Mouse (Mus musculus) stomach, embryonic 16.5 days (tissue): ENCODE measurements around the gene Lrrc4c. TPM values are rescaled to one million over a fixed set of nuclear protein-coding genes. Genes with fewer than 3 reads are reported as not detected.

Experiments used
- ATAC-seq: fragments of 200-750 bp; cut with Nextera tagmentation; 2 replicates; pipeline ENCODE4 v1.8.0; 2017; ENCODE audit warnings: moderate number of reproducible peaks, moderate TSS enrichment; ENCODE audit not compliant: insufficient read depth, low FRiP score
- H3K27ac ChIP-seq: fragments of 300-500 bp; sonication (generic); 2 replicates; pipeline ENCODE4 v1.5.1; 2014; ENCODE audit warnings: low read length
- H3K27me3 ChIP-seq: fragments of 300-500 bp; sonication (generic); 2 replicates; pipeline ENCODE4 v1.6.1; 2014; ENCODE audit warnings: low read length, control low read depth, mixed read lengths; ENCODE audit not compliant: control insufficient read depth, insufficient read depth
- H3K36me3 ChIP-seq: fragments of 300-500 bp; sonication (generic); 2 replicates; pipeline ENCODE4 v1.6.1; 2014; ENCODE audit warnings: low read length; ENCODE audit not compliant: control insufficient read depth, insufficient read depth
- H3K4me1 ChIP-seq: fragments of 300-500 bp; sonication (generic); 2 replicates; pipeline ENCODE4 v1.6.1; 2014; ENCODE audit warnings: low read length, control low read depth, mixed read lengths; ENCODE audit not compliant: control insufficient read depth, insufficient read depth
- H3K4me2 ChIP-seq: fragments of 300-500 bp; sonication (generic); 2 replicates; pipeline ENCODE4 v1.6.1; 2014; ENCODE audit warnings: low read depth, low read length, mixed read lengths
- H3K4me3 ChIP-seq: fragments of 300-500 bp; sonication (generic); replicated peaks from 2 replicates; pipeline ENCODE4 v1.5.1; 2014; ENCODE audit warnings: mild to moderate bottlenecking, low read length
- H3K9ac ChIP-seq: fragments of 300-500 bp; sonication (generic); 2 replicates; pipeline ENCODE4 v1.6.1; 2014; ENCODE audit warnings: low read length
- H3K9me3 ChIP-seq: fragments of 300-500 bp; sonication (generic); replicated peaks from 2 replicates; pipeline ENCODE4 v1.6.1; 2016; ENCODE audit warnings: low read length, control low read depth; ENCODE audit not compliant: control insufficient read depth
- WGBS: fragments of 180-500 bp; shearing (Covaris S2); extraction: QIAGEN DNeasy Blood & Tissue Kit; methylation state at CpG from one replicate; pipeline ENCODE4 v1.1.7; 2014; 5-methylcytosine and 5-hydroxymethylcytosine counted together
- microRNA-seq: library from miRNA; unstranded; fragments of <30 nt; microRNA quantifications from one replicate; pipeline ENCODE4, GENCODE M21; 2016
- polyA plus RNA-seq: library from polyadenylated mRNA; unstranded; fragments of >200 nt; fragmentation: Nextera tagmentation; extraction: Ambion mirVana; gene quantifications from 2 replicates; pipeline ENCODE4 v1.2.1, GENCODE M21; 2015

Gene Lrrc4c
- polyA plus RNA-seq, 1 experiment from 2014 or later, result 3.9 TPM

DNA sequence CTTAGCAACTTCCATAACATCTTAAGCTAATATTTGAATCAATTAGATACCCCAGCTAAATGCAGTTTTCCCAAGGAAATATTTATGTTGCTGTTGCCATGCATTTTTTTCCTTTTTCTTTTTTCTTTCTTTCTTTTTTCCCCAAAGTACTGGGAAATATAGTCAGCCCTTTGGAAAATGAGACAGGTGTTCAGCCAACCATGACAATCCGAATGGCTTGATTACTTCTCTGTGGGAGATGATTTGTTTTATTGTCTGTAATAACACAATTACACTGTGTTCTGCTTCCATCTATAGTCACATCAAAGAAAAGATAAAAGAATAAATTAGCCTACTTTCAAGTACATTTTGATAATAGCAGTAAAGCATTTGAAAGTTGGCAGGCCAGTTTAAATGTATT is 1334.7 kb downstream of the Lrrc4c start:
- no peaks in the 10 kb centered on the region for H3K36me3 ChIP-seq
- H3K9ac ChIP-seq, result no peak overlapping the region
- no peak overlapping the region for H3K4me2 ChIP-seq
- no peaks in the 10 kb centered on the region for H3K9me3 ChIP-seq
- WGBS, result 79% methylated on average over 1 of the region's 1 CpGs
- no peak for ATAC-seq
- no peaks in the 10 kb centered on the region for H3K27me3 ChIP-seq
- no peaks in the 10 kb centered on the region for H3K4me1 ChIP-seq
- H3K27ac ChIP-seq, result no peak overlapping the region
- H3K4me3 ChIP-seq, result no peak overlapping the region

Small RNAs within 50 kb of the gene (microRNA-seq; reads per million reads assigned to microRNA genes)
- not detected for gene Gm44320
